Mouse (Mus musculus): ENCODE measurements at regions not wholly inside any gene's neighbourhood (a gene's known extent, or its start where the extent isn't known, plus 50 kb on each side); places are given as distances from the start of the nearest gene placed in this dataset.

DNA sequence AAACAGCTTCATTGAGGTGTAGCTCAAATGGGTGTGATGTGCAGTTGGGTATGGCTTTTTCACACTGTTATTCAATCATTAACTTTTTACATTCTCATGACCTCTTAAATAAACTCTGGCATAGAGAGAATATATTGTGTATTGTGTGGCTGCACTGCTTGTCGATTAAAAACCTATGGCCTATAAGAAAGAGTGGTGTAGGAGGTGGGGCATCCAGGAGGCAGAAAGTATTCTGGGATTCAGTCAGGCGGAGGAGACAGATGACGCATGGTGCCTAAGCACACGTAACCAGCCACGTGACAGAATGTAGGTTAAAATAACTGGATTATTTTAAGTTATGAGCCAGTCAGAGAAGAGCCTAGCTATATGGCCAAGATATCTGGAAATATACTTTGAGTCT lies 78.2 kb upstream of the Slc16a7 start:
- no peak for DNase-seq

GRCm38 (mm10) chr10:125488350-125488749 lies 99.1 kb upstream of the Slc16a7 start:
- DNase-seq: no peak

- DNase-seq: no peak
Measured at GRCm38 (mm10) chr10:125490395-125490794, 101.1 kb upstream of the Slc16a7 start.

- DNase-seq: no peak
Measured at GRCm38 (mm10) chr10:125494489-125494888, 105.2 kb upstream of the Slc16a7 start.

- peak; percentile 30 for DNase-seq
Measured at GRCm38 (mm10) chr10:125498347-125498746, 109.1 kb upstream of the Slc16a7 start.

- no peak for DNase-seq
Measured at GRCm38 (mm10) chr10:125500338-125500737, 111.1 kb upstream of the Slc16a7 start.

GRCm38 (mm10) chr10:125515026-125515425 lies 125.8 kb upstream of the Slc16a7 start:
- DNase-seq: no peak

DNA sequence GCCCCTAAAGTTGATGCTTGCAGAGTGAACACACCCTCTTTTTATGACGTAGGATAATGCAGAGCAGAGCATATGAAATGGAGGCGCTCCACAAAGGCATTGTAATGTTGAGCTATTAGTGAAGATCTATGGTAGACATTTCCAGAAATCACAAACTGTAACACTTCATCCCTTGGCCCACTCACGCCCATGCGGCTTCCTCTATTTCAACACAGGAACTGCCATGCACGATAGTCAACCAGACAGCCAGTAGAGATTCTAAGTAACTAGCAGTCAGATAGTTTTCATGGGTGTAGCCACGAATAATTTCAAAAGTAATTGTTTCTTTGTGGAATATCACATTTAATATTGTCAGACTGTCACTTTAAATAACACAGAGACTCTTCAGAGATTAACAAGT lies 141.6 kb upstream of the Slc16a7 start:
- no peak for DNase-seq

DNA sequence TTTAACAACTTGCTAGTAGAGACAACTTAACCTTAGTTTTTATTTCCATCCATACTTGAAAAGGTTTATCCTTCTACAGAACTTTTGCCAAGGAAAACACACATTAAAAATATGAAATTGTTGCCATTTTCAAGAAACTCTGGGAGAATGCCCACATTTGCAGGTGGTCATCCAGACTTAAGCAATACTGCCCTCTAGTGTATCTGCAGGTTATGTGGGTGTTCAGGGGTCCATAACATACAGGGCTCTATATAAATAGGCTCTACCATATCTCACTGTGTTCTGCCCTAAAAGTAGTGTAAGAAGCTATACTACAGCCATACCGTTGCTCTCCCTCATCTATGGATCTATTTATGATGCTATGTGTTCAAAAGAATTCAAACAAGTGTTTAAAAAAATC lies 149.1 kb upstream of the Slc16a7 start:
- DNase-seq: peak; percentile 72

DNA sequence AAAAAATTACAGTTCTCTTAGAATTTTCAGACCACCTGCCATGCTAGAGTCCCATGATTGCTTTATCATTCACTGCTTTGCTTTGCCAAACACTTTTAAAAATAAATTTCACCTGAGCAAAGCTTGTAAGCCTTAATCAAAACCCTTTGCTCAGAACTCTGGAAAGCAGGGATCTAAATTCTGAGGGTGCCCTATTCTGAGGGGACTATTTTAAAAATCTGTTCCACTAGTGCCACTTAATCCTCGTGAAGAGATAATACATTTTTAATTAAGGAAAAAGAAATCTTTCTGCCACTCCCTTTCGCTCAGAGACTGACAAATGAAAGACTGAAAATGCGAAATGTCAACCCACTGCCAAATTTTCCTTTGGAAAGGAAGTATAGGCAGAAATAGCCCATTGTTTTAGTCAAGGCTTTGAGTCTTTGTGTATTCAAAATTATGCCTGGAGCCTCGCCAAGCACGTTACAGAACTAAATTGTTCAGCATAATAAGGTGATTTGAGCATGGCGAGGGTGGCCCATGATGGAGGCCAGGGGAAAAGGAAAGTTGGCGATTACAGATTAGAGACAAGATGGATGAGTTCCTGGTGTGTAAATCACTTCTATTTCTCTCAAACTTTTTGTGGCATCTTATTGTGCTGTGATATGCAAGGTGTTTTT lies 197.4 kb upstream of the Slc16a7 start:
- no peak for DNase-seq

DNA sequence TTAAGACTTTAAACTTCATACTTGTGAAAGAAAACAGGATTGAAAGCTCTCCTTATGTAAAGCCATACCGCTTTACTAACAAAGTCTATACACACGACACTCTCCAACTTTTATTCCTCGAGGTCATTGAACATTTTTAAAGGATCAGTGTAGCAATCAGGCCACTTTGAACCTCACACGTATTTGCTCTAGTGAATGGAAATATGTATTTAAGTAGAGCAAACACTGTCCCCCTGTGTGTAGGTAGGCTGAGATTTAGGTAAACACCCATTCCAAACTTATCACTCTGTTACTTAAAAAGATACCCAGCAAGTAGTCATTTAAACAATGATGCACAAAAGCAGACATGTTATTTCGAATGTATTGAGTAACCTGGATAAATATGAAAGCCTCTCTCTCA lies 203.7 kb upstream of the Slc16a7 start:
- DNase-seq: no peak

GRCm38 (mm10) chr10:125607787-125608617 lies 218.7 kb upstream of the Slc16a7 start:
- DNase-seq: no peak

- no peak for DNase-seq
Measured at GRCm38 (mm10) chr10:125610353-125610752, 221.1 kb upstream of the Slc16a7 start.

- DNase-seq: no peak
Measured at GRCm38 (mm10) chr10:125612773-125613172, 223.5 kb upstream of the Slc16a7 start.

GRCm38 (mm10) chr10:125621376-125621775 lies 232.1 kb upstream of the Slc16a7 start:
- no peak for DNase-seq

DNA sequence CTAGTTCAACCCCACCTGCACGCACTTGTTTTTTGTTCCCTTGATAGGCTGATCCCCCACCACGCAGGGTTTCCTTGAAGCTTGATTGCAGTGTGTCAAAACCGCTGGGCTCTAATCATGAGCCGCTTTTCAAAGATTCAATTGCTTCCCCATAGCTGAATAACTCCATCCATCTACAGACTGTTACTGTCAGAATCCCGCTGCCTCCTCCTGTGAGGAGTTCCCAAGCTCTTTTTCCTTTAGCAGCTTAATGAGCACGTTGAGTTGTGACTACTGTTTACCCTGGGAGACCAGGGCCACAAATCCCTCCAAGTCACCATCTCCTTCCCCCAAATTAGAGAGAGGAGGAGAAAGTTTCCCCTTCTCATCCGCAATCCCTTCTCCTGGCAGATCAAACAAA lies 234.6 kb upstream of the Slc16a7 start:
- peak; percentile 26 for DNase-seq

- peak; percentile 8 for DNase-seq
Measured at GRCm38 (mm10) chr10:125667906-125668305, 278.6 kb upstream of the Slc16a7 start.

GRCm38 (mm10) chr10:125673637-125674036 lies 284.4 kb upstream of the Slc16a7 start:
- DNase-seq: peak; percentile 34

DNA sequence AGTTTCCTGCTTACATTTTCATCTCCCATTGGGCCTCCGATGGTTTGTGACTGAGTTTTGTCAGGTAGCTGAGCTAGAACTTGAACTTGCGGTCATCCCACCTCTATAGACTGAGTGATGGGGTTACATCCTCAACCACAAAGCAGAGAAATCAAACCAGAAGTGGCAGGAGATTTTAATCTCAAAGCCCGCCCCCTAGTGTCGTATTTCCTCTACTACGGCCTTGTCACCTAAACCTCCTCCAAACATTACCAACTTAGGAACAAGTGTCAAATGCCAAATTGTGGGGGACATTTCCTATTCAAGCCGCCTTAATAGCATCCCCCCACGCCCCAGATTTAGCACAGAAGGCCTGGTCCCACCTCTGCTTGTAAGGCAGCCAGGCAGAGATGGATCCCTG lies 286.3 kb upstream of the Lrig3 start:
- DNase-seq: peak; percentile 10

GRCm38 (mm10) chr10:125685130-125685529 lies 280.8 kb upstream of the Lrig3 start:
- DNase-seq: no peak

- peak; percentile 8 for DNase-seq
Measured at GRCm38 (mm10) chr10:125693505-125693904, 272.5 kb upstream of the Lrig3 start.

DNA sequence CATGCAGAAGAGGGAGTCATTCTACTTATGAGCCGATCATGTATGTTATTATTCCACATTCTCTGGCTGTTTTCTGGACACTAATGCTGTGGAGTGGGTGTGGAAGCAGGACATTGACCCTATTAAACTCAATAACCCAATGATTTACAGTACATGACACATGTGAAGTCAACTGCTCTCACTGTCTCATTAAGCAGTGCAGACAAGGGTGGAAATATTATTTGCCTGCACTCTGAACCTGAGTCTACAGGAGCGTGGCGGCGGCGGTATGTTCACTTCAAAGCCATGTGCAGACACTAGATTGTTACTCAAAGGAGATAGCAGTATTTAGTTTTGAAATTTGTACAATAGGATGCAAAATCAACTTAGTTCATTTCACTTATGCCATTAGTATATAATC lies 269.8 kb upstream of the Lrig3 start:
- DNase-seq: no peak

- peak; percentile 91 for DNase-seq
Measured at GRCm38 (mm10) chr10:125725077-125725680, 240.8 kb upstream of the Lrig3 start.

- DNase-seq: peak; percentile 72
Measured at GRCm38 (mm10) chr10:125725681-125726139, 240.3 kb upstream of the Lrig3 start.

Data from embryo, embryonic 11 days (tissue).